Mouse (Mus musculus) left cerebral cortex, adult 9 months (tissue): ENCODE measurements around the gene Susd5.
"Not testable (repeated sequence)": the region's sequence is repeated elsewhere in the genome, so short reads cannot be mapped to it uniquely, and the experiment has no call there.

ENCODE experiments used
- DNase-seq, 2 experiments: peaks; one replicate each; pipeline ENCODE4 v3.0.0; 2022; ENCODE audit warnings: low spot score in 2 of 2

The Susd5 gene

DNA sequence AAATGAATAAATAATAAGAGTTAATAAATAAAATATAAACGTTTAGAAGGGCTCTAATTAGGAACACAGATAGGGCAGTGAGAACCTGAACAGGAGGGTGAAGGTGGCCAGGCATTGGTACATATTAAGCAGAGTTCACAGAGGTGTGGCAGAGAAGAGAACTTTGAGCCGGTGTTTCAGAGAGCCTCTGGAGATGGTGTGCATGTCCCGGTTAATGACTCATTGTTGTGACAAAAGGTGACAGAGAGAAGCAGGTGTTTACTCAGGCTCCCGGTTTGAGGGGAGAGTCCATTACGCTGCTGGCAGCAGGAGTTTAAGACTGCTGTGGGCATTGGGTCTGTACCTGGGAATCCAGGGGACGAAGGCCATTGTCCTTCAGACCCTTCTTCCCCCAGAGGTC, 12.4 kb downstream of the Susd5 start:
- no peak for DNase-seq

DNA sequence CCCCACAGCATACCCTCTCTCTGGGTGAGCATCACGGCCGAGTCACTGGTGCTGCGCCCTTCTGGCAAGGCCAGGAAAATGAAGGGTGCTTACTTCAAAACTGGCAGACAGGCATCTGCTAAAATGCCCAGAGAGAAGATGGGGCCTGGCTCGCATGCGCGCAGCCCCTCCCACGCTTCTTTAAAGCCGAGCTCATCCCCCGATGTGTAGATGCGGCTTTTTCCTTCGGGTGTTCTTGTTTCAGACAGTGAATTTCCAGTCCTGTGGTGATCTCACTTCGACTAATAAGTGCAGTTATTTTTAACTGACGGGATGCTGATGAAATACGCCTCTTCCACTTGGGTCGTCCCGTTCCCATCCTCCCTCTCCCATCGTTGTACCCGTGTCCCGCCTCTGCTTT, 16.7 kb downstream of the Susd5 start:
- DNase-seq = peak; percentile 32 to 52

DNA sequence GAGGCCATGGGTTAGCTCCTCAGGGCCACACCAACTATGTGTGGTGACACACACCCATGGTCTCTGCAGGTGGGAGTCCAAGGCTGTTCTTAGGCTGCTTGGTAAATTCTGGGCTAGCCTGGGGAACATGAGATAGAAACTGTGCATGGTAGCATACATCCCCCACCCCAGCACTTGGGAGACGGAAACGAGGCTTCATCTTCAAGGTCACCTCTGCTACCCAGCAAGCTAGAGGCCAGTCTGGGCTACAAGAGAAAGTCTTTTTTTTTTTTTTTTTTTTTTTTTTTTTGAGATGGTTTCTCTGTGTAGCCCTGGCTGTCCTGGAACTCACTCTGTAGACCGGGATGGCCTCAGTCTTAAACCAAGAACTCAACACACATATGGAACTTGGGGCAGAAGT, 29.5 kb downstream of the Susd5 start:
- no peak for DNase-seq

DNA sequence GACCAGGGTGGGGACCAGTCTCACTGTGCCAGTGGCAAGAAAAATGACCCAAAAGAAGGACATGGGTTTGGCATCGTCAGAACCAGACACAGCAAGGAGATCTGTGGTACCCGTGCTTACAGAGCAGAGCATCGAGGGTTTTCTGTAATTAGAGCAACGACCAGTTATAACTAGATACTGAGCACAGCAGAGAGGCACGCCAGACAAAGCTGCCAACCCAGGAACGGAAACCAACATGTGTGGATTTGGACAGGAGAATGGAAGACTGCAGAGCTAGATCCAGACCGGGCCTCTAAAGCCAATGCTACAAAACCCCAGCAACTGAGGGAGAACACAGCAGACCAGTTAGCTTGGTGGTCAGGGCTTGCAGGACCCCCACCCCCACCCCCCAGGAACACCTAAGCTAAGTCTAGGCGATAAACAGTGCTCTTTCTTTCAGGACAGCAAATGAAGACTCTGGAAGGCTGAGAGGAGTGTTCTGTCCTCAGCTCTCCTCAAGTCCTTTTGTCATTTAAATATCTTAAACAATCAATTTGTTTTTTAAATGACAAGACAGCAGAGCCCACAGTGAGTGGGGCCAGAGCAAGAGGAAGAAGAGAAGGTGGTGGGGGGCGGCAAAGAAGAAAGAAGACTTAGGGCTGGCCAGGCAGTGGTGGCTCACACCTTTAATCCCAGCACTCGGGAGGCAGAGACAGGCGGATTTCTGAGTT, 30.3 kb downstream of the Susd5 start:
- DNase-seq = no peak

DNA sequence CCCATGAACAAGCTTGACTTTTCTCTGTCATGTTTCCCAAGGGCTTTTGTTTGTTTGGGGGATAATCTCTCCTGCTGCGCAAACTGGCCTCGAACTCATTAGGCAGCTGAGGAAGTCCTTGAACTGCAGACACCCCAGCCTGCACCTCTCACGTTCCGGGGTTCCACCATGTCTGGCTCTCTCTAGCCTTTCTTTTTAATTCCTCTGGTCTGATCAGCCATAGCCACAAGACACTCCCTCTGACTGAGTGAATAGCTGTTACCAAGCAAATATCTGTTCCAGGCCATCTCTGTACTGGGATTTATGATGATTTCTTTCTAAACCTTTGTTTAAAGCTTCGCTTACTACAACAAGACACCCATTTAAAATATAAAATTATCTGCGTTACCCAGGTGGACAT, 31.9 kb downstream of the Susd5 start:
- not testable (repeated sequence) for DNase-seq

DNA sequence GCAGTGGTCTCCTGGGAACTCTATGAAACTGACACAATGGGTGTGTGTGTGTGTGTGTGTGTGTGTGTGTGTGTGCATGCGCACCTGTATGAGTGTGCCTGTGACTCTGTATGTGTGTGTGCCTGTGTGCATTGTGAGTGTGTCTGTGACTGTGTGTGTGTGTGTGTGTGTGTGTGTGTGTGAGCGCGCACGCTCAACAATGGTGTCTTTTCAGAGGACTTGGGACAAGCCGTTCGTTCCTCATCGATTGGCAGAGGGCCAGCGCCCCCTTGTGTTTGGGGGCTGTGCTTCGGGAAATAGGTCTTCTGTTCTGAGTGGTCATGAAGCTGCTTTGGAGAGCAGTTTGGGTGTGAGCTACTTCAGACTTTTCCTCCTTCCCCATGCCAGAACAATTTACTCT, 35.2 kb downstream of the Susd5 start:
- DNase-seq = not testable (repeated sequence)

DNA sequence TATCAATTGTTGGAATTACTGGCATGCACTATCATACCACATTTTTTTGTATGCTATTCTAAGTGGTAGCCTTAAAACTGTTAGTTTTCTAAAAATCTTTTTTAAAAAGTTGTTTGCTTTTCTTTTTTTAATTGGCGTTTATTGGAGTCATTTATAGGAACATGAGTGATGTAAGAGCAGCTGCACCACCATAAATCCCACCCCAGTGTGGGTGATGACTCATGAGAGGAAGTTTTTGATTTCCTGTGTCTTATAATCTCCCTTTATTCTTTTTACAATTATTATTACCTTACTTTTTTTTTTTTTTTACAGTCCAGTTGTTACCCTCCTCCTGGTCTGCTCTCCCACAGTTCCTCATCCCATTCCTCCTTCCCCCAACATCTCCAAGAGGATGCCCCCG, 37.9 kb downstream of the Susd5 start:
- no peak for DNase-seq

DNA sequence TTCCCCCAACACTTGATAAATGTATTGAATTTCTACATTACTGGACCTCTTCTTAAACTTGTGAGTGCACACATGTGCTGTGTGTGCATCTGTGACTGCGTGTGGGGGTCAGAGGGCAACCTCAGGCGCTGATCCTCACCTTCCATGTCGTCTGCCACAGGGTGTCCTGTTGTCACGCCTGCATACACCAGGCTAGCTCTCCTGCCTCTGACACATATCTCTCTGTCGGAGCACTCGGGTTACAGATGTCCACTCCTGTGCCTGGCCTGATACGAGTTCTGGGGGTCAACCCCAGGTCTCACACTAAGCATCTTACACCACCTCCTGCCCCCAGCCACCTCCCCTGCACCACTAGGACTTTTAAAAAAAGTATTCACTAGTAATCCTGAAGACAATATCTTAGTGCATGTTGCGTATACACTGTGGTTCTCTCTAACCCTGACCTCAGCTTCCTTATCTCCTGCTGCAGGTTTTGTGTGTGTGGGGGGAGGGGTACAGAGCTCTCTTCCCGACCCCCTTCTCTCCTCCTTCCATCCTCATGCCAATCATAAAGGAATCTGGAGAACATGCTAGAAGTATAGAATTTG, 41.9 kb downstream of the Susd5 start:
- DNase-seq = no peak

DNA sequence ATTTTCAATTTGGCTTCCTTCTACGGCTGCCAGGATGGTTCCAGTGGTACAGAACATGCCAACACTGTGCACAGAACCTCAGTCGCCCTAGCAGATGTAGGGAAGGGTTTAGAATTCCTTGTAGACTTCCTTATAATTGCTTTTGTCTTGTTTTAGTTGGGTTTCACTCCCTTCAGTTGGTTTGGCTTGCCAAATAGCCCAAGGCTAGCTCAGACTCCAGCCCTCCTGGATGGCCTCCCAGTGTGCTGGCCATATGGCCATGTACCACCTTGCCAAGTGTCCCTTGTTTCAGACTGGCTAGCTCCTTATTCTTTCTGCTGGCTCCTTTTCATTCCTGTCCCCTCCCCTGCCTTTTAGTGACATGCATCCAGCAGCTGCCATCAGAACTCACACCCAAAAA, 53.3 kb downstream of the Susd5 start:
- DNase-seq = no peak

DNA sequence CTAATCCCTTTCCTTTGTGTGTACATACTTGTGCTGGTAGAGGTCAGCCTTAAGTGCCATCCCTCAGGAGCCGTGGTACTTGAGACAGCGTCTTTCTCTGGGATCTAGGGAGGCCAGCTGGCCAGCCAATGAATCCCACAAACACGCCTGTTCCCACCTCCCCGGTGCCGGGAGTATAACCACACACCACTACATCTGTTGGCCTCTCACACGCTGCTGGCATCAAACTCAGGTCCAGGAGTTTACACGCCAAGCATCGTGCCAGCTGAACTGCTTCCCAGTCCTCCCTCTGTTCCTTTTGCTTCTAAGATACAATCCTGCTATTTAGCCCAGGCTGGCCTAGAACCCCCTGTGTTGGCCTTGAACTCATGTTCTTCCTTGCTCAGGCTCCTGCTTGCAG, 54.2 kb downstream of the Susd5 start:
- DNase-seq = no peak

DNA sequence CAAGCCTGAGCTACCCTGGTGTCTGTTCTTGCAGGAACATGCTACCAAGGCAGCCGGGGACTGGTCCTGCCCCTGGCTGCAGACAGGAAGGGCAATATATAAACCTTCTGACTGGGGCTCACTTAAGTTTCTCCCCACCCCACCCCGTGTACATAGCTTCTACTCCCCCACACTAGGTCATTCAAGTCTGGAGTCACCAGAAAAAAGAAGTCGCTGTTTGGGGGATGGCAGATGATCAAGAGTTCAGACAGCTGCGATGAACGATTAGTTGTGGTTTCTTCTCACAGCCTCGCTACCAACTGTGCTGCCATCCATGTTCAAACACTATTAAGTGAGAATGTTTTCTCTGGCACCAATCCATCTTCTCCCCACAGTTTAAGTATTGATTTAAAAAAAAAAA, 55.3 kb downstream of the Susd5 start:
- no peak for DNase-seq

DNA sequence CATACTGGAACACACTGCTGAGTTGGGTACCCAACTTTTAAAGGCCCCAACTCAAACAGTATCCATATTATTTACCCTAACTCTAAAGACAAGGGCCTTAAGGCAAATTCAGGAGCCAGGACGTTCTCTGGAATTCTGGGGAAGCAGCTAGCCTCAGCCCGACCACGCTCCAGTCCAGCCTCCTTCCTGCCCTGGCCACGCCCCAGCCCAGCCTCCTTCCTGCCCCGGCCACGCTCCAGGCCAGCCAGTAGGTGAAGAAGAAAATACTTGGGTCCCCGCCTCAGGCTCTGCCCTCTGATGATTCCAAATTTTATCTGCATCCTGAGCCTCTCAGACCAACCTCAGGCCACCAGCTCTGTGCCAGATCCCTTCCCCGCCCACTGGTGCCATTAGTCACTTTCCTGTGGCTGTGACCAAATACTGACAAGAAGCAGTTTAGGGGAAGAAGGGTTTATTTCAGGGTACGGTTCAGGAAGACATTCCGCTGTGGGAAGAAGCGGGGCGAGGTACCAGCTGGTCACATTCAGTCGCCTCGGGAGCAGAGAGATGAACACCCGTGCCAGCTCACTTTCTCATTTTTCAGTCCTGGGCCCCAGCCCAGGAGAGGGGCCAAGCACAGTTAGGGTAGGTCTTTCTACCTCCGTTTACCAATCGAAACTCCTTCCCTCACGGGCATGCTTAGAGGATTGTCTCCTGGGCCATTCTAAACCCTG, 57.1 kb downstream of the Susd5 start:
- DNase-seq = no peak

DNA sequence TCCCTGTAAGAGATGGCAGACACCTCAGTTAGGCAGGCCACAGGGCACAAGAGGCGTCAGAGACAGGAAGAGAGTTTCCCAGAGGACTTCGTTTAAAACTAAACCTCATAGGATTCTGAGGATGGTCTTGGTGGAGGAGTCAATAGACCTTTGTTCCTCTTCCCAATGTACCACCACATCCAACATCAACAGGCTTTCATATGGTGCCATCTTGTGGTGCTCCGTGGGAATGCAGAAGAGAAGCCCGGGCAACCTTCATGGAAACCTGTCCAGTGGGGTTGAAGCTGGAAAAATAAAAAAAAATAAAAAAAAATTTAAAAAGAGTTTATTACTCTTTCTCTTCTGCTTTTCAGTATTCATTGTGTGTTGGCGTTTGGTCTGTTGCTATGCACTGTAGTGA, 59.7 kb downstream of the Susd5 start:
- DNase-seq = peak in 1 of 2 experiments; percentile 83

DNA sequence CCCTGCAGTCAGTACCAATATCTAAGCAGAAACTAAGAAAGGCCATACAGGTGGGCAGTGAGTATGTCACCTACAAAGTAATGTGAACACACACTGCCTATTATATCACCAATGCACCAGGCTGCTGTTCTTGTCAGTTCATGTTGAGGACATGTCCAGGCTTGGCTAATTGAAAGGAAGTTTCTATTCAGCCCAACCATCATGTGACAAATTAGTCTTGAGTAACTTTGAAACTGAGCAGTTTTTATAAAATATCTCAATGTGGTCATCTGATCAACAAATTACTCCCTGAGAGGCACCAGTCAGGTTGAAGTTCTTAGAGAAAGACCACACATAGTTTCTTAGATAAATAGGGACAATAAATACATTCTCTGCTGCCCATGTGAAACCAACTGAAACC, 65.9 kb downstream of the Susd5 start:
- not testable (repeated sequence) for DNase-seq

DNA sequence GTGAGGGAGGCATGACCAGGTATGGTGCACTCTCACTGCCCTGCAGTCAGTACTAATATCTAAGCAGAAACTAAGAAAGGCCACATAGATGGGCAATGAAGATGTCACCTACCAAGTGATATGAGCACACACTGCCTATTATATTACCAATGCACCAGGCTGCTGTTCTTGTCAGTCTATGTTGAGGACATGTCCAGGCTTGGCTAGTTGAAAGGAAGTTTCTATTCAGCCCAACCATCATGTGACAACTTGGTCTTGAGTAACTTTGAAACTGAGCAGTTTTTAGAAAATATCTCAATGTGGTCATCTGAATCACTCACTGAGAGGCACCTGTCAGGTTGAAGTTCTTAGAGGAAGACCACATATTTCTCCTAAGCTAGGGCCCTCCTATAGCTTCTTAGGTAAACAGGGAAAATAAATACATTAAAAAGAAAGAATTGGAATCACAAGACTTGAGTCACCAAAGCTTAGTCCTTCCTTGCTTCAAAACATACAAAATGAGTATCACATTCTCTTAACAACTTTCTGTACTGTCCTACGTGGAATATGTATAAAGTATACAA, 72.4 kb downstream of the Susd5 start:
- DNase-seq = not testable (repeated sequence)
